Mouse (Mus musculus): ENCODE data around the gene Prokr2. TPM values are rescaled to one million over a fixed set of nuclear protein-coding genes. Genes with fewer than 3 reads are reported as not detected.
"Not testable (repeated sequence)": the region's sequence is repeated elsewhere in the genome, so short reads cannot be mapped to it uniquely, and the experiment has no call there.

Gene Prokr2
- polyA plus RNA-seq, 1 experiment from 2014 or later: 3.0 TPM

DNA sequence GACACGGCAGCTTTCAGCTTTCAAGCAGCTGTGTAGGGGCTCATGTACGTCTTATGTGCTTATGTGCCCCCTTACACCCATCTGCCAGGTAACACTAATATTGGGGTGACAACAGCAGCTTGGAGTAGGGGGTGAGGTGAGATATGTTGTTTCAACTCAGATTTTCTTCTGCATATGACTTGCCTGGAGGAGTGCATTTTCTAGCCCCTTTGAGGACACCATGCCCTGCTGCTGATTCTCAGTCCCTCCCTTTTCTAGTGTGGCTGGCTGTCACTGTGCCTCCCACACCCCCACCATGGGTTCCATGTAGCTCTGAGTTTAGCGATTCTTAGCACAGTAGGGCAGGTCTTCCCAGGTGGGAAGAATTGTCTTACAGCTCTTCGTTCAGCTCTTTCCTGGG is 83.8 kb downstream of the Prokr2 start:
- WGBS: 94% methylated on average over 4 of the region's 4 CpGs
- peaks cover 35% of the 10 kb centered on the region for H3K36me3 ChIP-seq (ENCODE audit: control insufficient read depth, insufficient read depth, low read length)

DNA sequence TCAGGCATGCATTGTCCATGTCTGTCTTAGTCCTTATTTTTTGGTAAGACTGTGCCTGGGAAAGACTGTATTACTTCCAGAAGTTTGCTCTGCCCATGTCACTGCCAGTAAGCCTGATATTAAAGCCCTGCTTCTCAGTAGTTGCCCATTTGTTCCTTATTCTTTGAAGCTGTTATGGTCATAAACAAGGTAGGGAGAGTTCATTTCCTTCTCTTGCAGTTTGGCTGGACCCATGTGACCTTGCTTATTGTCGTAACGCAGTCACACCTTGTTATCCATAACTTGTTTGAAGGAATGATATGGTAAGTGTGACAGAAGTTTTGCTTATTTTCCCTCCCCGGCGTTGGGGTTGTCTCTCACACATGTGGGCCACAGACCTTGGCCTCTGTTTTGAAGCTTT is 87.0 kb downstream of the Prokr2 start:
- H3K27ac ChIP-seq (ENCODE audit: low read depth, low read length): no peak overlapping the region
- H3K9me3 ChIP-seq (ENCODE audit: control insufficient read depth, low read length): no peaks in the 10 kb centered on the region
- no peak overlapping the region for H3K9ac ChIP-seq (replicated peaks; ENCODE audit: low read depth, low read length)
- no peaks in the 10 kb centered on the region for H3K4me1 ChIP-seq (ENCODE audit: control insufficient read depth, insufficient read depth, low read length)
- no peak overlapping the region for H3K4me3 ChIP-seq (ENCODE audit: low read depth, low read length)
- WGBS: 93% methylated on average over 4 of the region's 4 CpGs
- no peak overlapping the region for H3K4me2 ChIP-seq (ENCODE audit: low read depth, low read length)
- H3K36me3 ChIP-seq (ENCODE audit: control insufficient read depth, insufficient read depth, low read length): peaks cover 30% of the 10 kb centered on the region
- no peak for ATAC-seq (ENCODE audit: low read depth)
- H3K27me3 ChIP-seq (ENCODE audit: control insufficient read depth, insufficient read depth, low read length): no peaks in the 10 kb centered on the region

More for the DNA sequence above, 83.8 kb downstream of the Prokr2 start:
- Histone ChIP-seq H3K4me1 (ENCODE audit: control insufficient read depth, insufficient read depth, low read length) (no peaks in the 10 kb centered on the region), H3K27ac (ENCODE audit: low read depth, low read length) (no peak overlapping the region), H3K27me3 (ENCODE audit: control insufficient read depth, insufficient read depth, low read length) (no peaks in the 10 kb centered on the region), H3K4me3 (ENCODE audit: low read depth, low read length) (no peak overlapping the region), H3K4me2 (ENCODE audit: low read depth, low read length) (no peak overlapping the region), H3K9ac (replicated peaks; ENCODE audit: low read depth, low read length) (no peak overlapping the region), H3K9me3 (ENCODE audit: control insufficient read depth, low read length) (no peaks in the 10 kb centered on the region)
- no peak for ATAC-seq (ENCODE audit: low read depth)

DNA sequence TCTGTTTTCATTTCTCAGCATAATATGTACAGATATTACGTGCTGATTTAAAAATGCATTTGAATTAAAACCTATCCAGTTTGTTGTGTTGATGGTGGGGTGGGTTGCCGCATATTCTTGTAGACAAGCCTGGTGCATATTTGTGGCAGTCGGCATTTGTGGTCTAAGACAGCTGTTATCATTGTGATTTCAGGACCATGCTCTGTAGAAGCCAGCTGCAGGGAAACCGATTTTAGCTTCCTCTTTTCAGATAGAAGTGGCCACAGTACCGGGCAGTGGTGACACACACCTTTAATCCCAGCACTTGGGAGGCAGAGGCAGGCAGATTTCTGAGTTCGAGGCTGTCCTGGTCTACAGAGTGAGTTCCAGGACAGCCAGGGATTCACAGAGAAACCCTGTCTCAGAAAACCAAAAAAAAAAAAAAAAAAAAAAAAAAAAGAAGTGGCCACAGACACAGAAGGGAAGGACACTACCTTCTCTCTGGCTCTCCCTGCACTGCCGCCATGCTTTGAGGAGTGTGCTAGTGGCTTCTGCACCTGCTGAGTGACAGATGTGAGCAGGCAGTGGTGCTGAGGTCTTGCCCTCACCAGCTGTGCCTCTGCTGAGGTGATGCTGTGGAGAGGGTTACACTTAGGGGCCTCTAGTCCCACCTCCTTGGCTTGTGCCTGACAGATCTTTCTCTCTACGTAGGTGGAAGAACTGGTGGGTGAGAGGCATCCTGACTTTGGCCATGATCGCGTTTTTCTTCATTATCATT is 91.4 kb downstream of the Prokr2 start:
- Histone ChIP-seq H3K4me3 (ENCODE audit: low read depth, low read length) (no peak overlapping the region), H3K27me3 (ENCODE audit: control insufficient read depth, insufficient read depth, low read length) (no peaks in the 10 kb centered on the region), H3K27ac (ENCODE audit: low read depth, low read length) (no peak overlapping the region), H3K9me3 (ENCODE audit: control insufficient read depth, low read length) (no peaks in the 10 kb centered on the region), H3K36me3 (ENCODE audit: control insufficient read depth, insufficient read depth, low read length) (peaks cover 20% of the 10 kb centered on the region), H3K4me2 (ENCODE audit: low read depth, low read length) (no peak overlapping the region), H3K4me1 (ENCODE audit: control insufficient read depth, insufficient read depth, low read length) (no peaks in the 10 kb centered on the region), H3K9ac (replicated peaks; ENCODE audit: low read depth, low read length) (no peak overlapping the region)
- no peak for ATAC-seq (ENCODE audit: low read depth)
- 95% methylated on average over 10 of the region's 10 CpGs for WGBS

DNA sequence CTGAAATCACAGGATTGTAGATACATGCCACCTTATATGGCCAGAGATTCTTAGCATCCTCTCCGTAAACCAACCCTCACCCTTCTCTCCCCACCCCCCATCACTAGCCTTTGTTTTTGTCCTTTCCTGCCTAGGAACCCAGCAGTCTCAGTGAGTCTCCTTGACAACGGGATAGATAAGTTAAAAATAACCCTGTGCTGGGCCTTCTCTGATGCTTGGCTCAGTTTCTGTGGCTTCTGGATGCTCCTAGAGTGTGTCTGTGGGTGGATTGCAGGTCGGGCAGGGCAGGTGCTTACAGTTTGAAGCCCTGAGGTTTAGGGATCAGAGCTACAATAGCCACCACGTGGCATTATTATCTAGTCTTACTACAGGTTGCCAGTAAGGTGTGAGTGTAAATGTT is 93.2 kb downstream of the Prokr2 start:
- Histone ChIP-seq H3K27ac (ENCODE audit: low read depth, low read length) (no peak overlapping the region), H3K36me3 (ENCODE audit: control insufficient read depth, insufficient read depth, low read length) (peaks cover 5% of the 10 kb centered on the region; the same call in 1 of the 2 replicates), H3K27me3 (ENCODE audit: control insufficient read depth, insufficient read depth, low read length) (no peaks in the 10 kb centered on the region), H3K9ac (replicated peaks; ENCODE audit: low read depth, low read length) (no peak overlapping the region), H3K4me2 (ENCODE audit: low read depth, low read length) (no peak overlapping the region), H3K4me1 (ENCODE audit: control insufficient read depth, insufficient read depth, low read length) (no peaks in the 10 kb centered on the region), H3K9me3 (ENCODE audit: control insufficient read depth, low read length) (no peaks in the 10 kb centered on the region), H3K4me3 (ENCODE audit: low read depth, low read length) (no peak overlapping the region)
- WGBS: 34% methylated on average over 4 of the region's 4 CpGs
- no peak for ATAC-seq (ENCODE audit: low read depth)

DNA sequence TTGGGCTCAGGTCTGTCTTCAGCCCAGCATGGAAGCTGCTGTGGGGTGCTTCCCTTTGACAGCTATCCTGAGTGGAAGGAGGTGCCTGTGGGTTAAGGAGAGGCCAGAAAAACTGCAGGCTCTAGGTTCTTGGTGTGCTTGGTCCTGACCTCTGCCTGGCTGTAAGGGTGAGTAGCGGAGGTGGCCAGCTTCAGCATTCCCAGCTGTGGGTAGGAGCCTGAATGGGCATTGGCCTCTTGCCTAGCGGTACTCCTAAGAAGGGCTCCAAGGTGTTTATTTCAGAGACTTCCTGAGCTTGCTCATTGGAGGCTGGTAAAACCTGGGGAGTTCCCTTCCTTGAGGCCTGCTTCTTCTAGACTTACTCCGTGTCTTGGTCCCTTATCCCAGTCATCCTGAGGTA is 94.0 kb downstream of the Prokr2 start:
- Histone ChIP-seq H3K4me1 (ENCODE audit: control insufficient read depth, insufficient read depth, low read length) (no peaks in the 10 kb centered on the region), H3K9ac (replicated peaks; ENCODE audit: low read depth, low read length) (no peak overlapping the region), H3K27me3 (ENCODE audit: control insufficient read depth, insufficient read depth, low read length) (no peaks in the 10 kb centered on the region), H3K9me3 (ENCODE audit: control insufficient read depth, low read length) (no peaks in the 10 kb centered on the region), H3K36me3 (ENCODE audit: control insufficient read depth, insufficient read depth, low read length) (0 out of 2 replicates have a peak, but pooled peaks cover 5% of the 10 kb centered on the region), H3K4me3 (ENCODE audit: low read depth, low read length) (no peak overlapping the region), H3K4me2 (ENCODE audit: low read depth, low read length) (no peak overlapping the region), H3K27ac (ENCODE audit: low read depth, low read length) (no peak overlapping the region)
- WGBS: 84% methylated on average over 3 of the region's 3 CpGs
- no peak for ATAC-seq (ENCODE audit: low read depth)

DNA sequence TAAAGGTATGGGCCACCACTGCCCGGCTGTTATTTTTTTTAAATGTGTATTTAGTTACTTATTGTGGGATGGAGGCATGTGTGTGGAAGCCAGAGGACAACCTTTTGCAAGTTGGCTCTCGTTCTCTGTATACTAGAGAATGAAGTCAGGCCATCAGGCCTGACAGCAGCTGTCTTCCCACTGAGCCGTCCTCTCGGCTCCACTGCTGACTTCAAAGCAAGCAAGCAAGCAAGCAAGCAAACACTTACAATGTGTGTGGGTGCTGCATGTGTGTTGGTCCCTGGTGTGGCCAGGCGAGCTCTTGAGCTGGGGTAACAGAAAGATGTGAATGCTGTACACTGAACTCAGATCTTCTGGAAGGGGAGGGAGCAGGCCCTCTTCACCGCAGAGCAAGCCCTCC is 94.4 kb downstream of the Prokr2 start:
- H3K9me3 ChIP-seq (ENCODE audit: control insufficient read depth, low read length): no peaks in the 10 kb centered on the region
- no peak overlapping the region for H3K4me2 ChIP-seq (ENCODE audit: low read depth, low read length)
- ATAC-seq (ENCODE audit: low read depth): no peak
- 71% methylated on average over 6 of the region's 6 CpGs for WGBS
- H3K9ac ChIP-seq (replicated peaks; ENCODE audit: low read depth, low read length): no peak overlapping the region
- no peak overlapping the region for H3K27ac ChIP-seq (ENCODE audit: low read depth, low read length)
- H3K36me3 ChIP-seq (ENCODE audit: control insufficient read depth, insufficient read depth, low read length): 0 out of 2 replicates have a peak, but pooled peaks cover 5% of the 10 kb centered on the region
- no peaks in the 10 kb centered on the region for H3K27me3 ChIP-seq (ENCODE audit: control insufficient read depth, insufficient read depth, low read length)
- H3K4me1 ChIP-seq (ENCODE audit: control insufficient read depth, insufficient read depth, low read length): no peaks in the 10 kb centered on the region
- no peak overlapping the region for H3K4me3 ChIP-seq (ENCODE audit: low read depth, low read length)

DNA sequence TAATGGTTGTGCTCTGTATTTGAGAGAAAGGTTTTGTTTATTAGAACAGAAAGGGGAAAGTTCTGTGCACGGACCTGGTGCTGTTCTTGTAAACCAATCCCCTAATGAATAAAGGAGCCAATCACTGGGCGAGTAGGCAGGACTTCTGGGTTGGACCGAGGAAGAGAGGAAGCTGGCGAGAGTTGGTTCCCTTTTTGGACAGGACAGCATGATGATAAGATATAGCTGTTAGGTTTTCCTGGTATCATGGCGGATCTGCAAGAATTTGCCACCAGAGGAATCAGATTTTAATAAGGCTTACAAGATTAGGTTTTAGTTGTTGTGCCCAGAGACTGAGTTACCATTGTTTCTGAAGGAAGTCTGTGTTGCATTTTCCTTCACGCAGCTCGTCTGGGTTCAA is 96.0 kb downstream of the Prokr2 start:
- not testable (repeated sequence) for H3K27me3 ChIP-seq (ENCODE audit: control insufficient read depth, insufficient read depth, low read length); ATAC-seq (ENCODE audit: low read depth); H3K4me1 ChIP-seq (ENCODE audit: control insufficient read depth, insufficient read depth, low read length); H3K36me3 ChIP-seq (ENCODE audit: control insufficient read depth, insufficient read depth, low read length); H3K9me3 ChIP-seq (ENCODE audit: control insufficient read depth, low read length); H3K9ac ChIP-seq (replicated peaks; ENCODE audit: low read depth, low read length); H3K4me3 ChIP-seq (ENCODE audit: low read depth, low read length); H3K4me2 ChIP-seq (ENCODE audit: low read depth, low read length); H3K27ac ChIP-seq (ENCODE audit: low read depth, low read length)
- 89% methylated on average over 5 of the region's 7 CpGs for WGBS

Other genes starting within 250 kb of the Prokr2 start
- gene Slc23a2, start 240.3 kb downstream of the Prokr2 start, polyA plus RNA-seq (2014; fragmentation: Nextera tagmentation; extraction: Ambion mirVana): 43.6 and 47.6 TPM in 2 replicates
- gene Tmem230, start 137.6 kb downstream of the Prokr2 start, polyA plus RNA-seq (2014; fragmentation: Nextera tagmentation; extraction: Ambion mirVana): 44.8 and 49.8 TPM in 2 replicates
- gene Pcna, start 132.1 kb downstream of the Prokr2 start, polyA plus RNA-seq (2014; fragmentation: Nextera tagmentation; extraction: Ambion mirVana): 101 and 102 TPM in 2 replicates
- 35.5 and 52.8 TPM in 2 replicates for gene Cds2, start 122.3 kb downstream of the Prokr2 start, polyA plus RNA-seq (2014; fragmentation: Nextera tagmentation; extraction: Ambion mirVana)
- 103 and 108 TPM in 2 replicates for gene Gpcpd1, start 202.3 kb upstream of the Prokr2 start, polyA plus RNA-seq (2014; fragmentation: Nextera tagmentation; extraction: Ambion mirVana)

All from neural tube, embryonic 14.5 days (tissue).